Mouse (Mus musculus) embryonic facial prominence, embryonic 10.5 days (tissue): ENCODE results near the gene Cd19. TPM values are rescaled to one million over a fixed set of nuclear protein-coding genes. Genes with fewer than 3 reads are reported as not detected.

Experiments
- DNase-seq: peaks from one replicate; pipeline ENCODE4 v3.0.0-alpha.2; 2017; ENCODE audit warnings: low spot score
- H3K27ac ChIP-seq: fragments of 300-500 bp; sonication (generic); replicated peaks from 2 replicates; pipeline ENCODE4 v1.5.1; 2016; ENCODE audit warnings: mild to moderate bottlenecking
- H3K27me3 ChIP-seq: fragments of 300-500 bp; sonication (generic); replicated peaks from 2 replicates; pipeline ENCODE4 v1.6.1; 2016; ENCODE audit warnings: low read depth, mild to moderate bottlenecking; ENCODE audit not compliant: poor library complexity, severe bottlenecking
- H3K36me3 ChIP-seq: fragments of 300-500 bp; sonication (generic); replicated peaks from 2 replicates; pipeline ENCODE4 v1.6.1; 2016; ENCODE audit warnings: mild to moderate bottlenecking, moderate library complexity
- H3K4me1 ChIP-seq: fragments of 300-500 bp; sonication (generic); 2 replicates; pipeline ENCODE4 v1.6.1; 2016
- H3K4me3 ChIP-seq: fragments of 300-500 bp; sonication (generic); 2 replicates; pipeline ENCODE4 v1.5.1; 2016; ENCODE audit warnings: mild to moderate bottlenecking, moderate library complexity
- H3K9me3 ChIP-seq: fragments of 300-500 bp; sonication (generic); 2 replicates; pipeline ENCODE4 v1.6.1; 2016; ENCODE audit warnings: mild to moderate bottlenecking
- WGBS: fragments of 180-500 bp; shearing (Covaris S2); methylation state at CpG from one replicate; pipeline ENCODE4 v1.1.7; 2016; 5-methylcytosine and 5-hydroxymethylcytosine counted together
- microRNA-seq: library from miRNA; unstranded; fragments of <30 nt; microRNA quantifications from one replicate; pipeline ENCODE4, GENCODE M21; 2017
- polyA plus RNA-seq: library from polyadenylated mRNA; unstranded; fragments of >200 nt; fragmentation: Nextera tagmentation; extraction: Ambion mirVana; gene quantifications from 2 replicates; pipeline ENCODE4 v1.2.1, GENCODE M21; 2016

Gene Cd19
- polyA plus RNA-seq, 1 experiment from 2014 or later = not detected

- peaks cover 74% of the 10 kb centered on the region for H3K36me3 ChIP-seq
- H3K4me3 ChIP-seq = peak within 1 kb of the TSS; percentile 18; the same call in 1 of the 2 replicates
- no peaks in the 10 kb centered on the region for H3K9me3 ChIP-seq
- H3K27me3 ChIP-seq = no peaks in the 10 kb centered on the region
- H3K27ac ChIP-seq = no peak within 1 kb of the TSS
- WGBS = 77% methylated on average over 13 of the region's 13 CpGs
- peaks cover 2% of the 10 kb centered on the region; the same call in 1 of the 2 replicates for H3K4me1 ChIP-seq
- DNase-seq = no peak
These were observed 45.3 kb downstream of the Cd19 start, which contains the start of gene Lat for GRCm38 (mm10) chr7:126369393-126369792. TSS of gene Lat (minus strand) at chr7:126369570.

GRCm38 (mm10) chr7:126368367-126368766, 46.3 kb downstream of the Cd19 start:
- H3K4me1 ChIP-seq = peaks cover 2% of the 10 kb centered on the region; the same call in 1 of the 2 replicates
- WGBS = 87% methylated on average over 8 of the region's 8 CpGs
- no peaks in the 10 kb centered on the region for H3K27me3 ChIP-seq
- no peak overlapping the region for H3K4me3 ChIP-seq
- peaks cover 70% of the 10 kb centered on the region for H3K36me3 ChIP-seq
- no peak overlapping the region for H3K27ac ChIP-seq
- no peak for DNase-seq
- H3K9me3 ChIP-seq = no peaks in the 10 kb centered on the region

- DNase-seq = no peak
- peaks cover 67% of the 10 kb centered on the region for H3K36me3 ChIP-seq
- H3K27ac ChIP-seq = no peak overlapping the region
- WGBS = 90% methylated on average over 10 of the region's 10 CpGs
- H3K4me1 ChIP-seq = peaks cover 2% of the 10 kb centered on the region; the same call in 1 of the 2 replicates
- no peaks in the 10 kb centered on the region for H3K9me3 ChIP-seq
- H3K27me3 ChIP-seq = no peaks in the 10 kb centered on the region
- H3K4me3 ChIP-seq = no peak overlapping the region
These were observed 47.1 kb downstream of the Cd19 start for GRCm38 (mm10) chr7:126367636-126368035.

- H3K4me1 ChIP-seq = no peaks in the 10 kb centered on the region
- no peak for DNase-seq
- WGBS = 78% methylated on average over 6 of the region's 6 CpGs
- no peaks in the 10 kb centered on the region for H3K27me3 ChIP-seq
- H3K27ac ChIP-seq = no peak overlapping the region
- H3K36me3 ChIP-seq = peaks cover 23% of the 10 kb centered on the region
- H3K9me3 ChIP-seq = no peaks in the 10 kb centered on the region
- no peak overlapping the region for H3K4me3 ChIP-seq
These were observed 51.7 kb downstream of the Cd19 start for GRCm38 (mm10) chr7:126363038-126363437.

GRCm38 (mm10) chr7:126359049-126359448, 55.6 kb downstream of the Cd19 start:
- Histone ChIP-seq H3K9me3 (no peaks in the 10 kb centered on the region), H3K27me3 (no peaks in the 10 kb centered on the region), H3K36me3 (peaks cover 7% of the 10 kb centered on the region), H3K4me1 (peaks cover 24% of the 10 kb centered on the region), H3K4me3 (no peak overlapping the region), H3K27ac (no peak overlapping the region)
- no peak for DNase-seq
- WGBS = 80% methylated on average over 13 of the region's 13 CpGs

Small RNAs within 50 kb of the gene (microRNA-seq; reads per million reads assigned to microRNA genes)
- not detected for gene Mir7058

Other genes starting within 250 kb of the Cd19 start
- gene Xpo6, start 214.4 kb downstream of the Cd19 start, polyA plus RNA-seq = 70.2 and 74.3 TPM in 2 replicates
- 91.0 and 102 TPM in 2 replicates for gene Sbk1, start 142.3 kb downstream of the Cd19 start, polyA plus RNA-seq
- gene Lat, start 45.3 kb downstream of the Cd19 start, polyA plus RNA-seq = 2.9 and 3.3 TPM in 2 replicates
- 63.6 and 66.9 TPM in 2 replicates for gene Spns1, start 37.4 kb downstream of the Cd19 start, polyA plus RNA-seq
- 2.5 and 2.9 TPM in 2 replicates for gene Nfatc2ip, start 18.2 kb downstream of the Cd19 start, polyA plus RNA-seq
- 33.7 and 34.6 TPM in 2 replicates for gene Rabep2, start 13.9 kb upstream of the Cd19 start, polyA plus RNA-seq
- gene Atp2a1, start 48.2 kb upstream of the Cd19 start, polyA plus RNA-seq = 1.8 and 2.5 TPM in 2 replicates
- gene Sh2b1, start 60.5 kb upstream of the Cd19 start, polyA plus RNA-seq = 53.3 and 54.0 TPM in 2 replicates
- 169 and 185 TPM in 2 replicates for gene Tufm, start 72.5 kb upstream of the Cd19 start, polyA plus RNA-seq
- gene Atxn2l, start 88.5 kb upstream of the Cd19 start, polyA plus RNA-seq = 50.4 and 54.1 TPM in 2 replicates
- gene Eif3c, start 151.5 kb upstream of the Cd19 start, polyA plus RNA-seq = 223 and 224 TPM in 2 replicates
- 0.29 and 0.41 TPM in 2 replicates for gene Apobr, start 170.1 kb upstream of the Cd19 start, polyA plus RNA-seq
- 22.9 and 27.1 TPM in 2 replicates for gene Cln3, start 170.9 kb upstream of the Cd19 start, polyA plus RNA-seq
- gene Il27, start 180.1 kb upstream of the Cd19 start, polyA plus RNA-seq = not detected in 2 replicates
- gene Nupr1, start 216.0 kb upstream of the Cd19 start, polyA plus RNA-seq = 0.92 and 1.2 TPM in 2 replicates
- gene Sgf29, start 234.4 kb upstream of the Cd19 start, polyA plus RNA-seq = 64.6 and 65.6 TPM in 2 replicates